Mouse (Mus musculus): Measurements from ENCODE around the gene Rmnd5a. TPM values are rescaled to one million over a fixed set of nuclear protein-coding genes. Genes with fewer than 3 reads are reported as not detected.

Gene Rmnd5a
- polyA plus RNA-seq, 1 experiment from 2014 or later, result 9.4 TPM

GRCm38 (mm10) chr6:71348006-71348405 lies 92.4 kb downstream of the Rmnd5a start:
- Histone ChIP-seq H3K36me3 (ENCODE audit: control insufficient read depth, insufficient read depth) (no peaks in the 10 kb centered on the region), H3K4me1 (replicated peaks; ENCODE audit: control insufficient read depth, insufficient read depth, low read length) (no peaks in the 10 kb centered on the region), H3K27ac (ENCODE audit: low read length) (no peak overlapping the region), H3K9me3 (ENCODE audit: control insufficient read depth, low read length) (peaks cover 4% of the 10 kb centered on the region), H3K9ac (replicated peaks; ENCODE audit: low read depth, low read length) (no peak overlapping the region), H3K4me3 (replicated peaks; ENCODE audit: low read length) (no peak overlapping the region), H3K27me3 (replicated peaks; ENCODE audit: control insufficient read depth, insufficient read depth, low read length) (no peaks in the 10 kb centered on the region), H3K4me2 (ENCODE audit: low read length) (no peak overlapping the region)
- 95% methylated on average over 9 of the region's 9 CpGs for WGBS
- no peak for ATAC-seq

- Histone ChIP-seq H3K9me3 (ENCODE audit: control insufficient read depth, low read length) (no peaks in the 10 kb centered on the region), H3K27ac (ENCODE audit: low read length) (no peak overlapping the region), H3K27me3 (replicated peaks; ENCODE audit: control insufficient read depth, insufficient read depth, low read length) (no peaks in the 10 kb centered on the region), H3K4me2 (ENCODE audit: low read length) (no peak overlapping the region), H3K4me1 (replicated peaks; ENCODE audit: control insufficient read depth, insufficient read depth, low read length) (no peaks in the 10 kb centered on the region), H3K4me3 (replicated peaks; ENCODE audit: low read length) (no peak overlapping the region), H3K9ac (replicated peaks; ENCODE audit: low read depth, low read length) (no peak overlapping the region), H3K36me3 (ENCODE audit: control insufficient read depth, insufficient read depth) (no peaks in the 10 kb centered on the region)
- 88% methylated on average over 9 of the region's 9 CpGs for WGBS
- ATAC-seq, result no peak
Measured at GRCm38 (mm10) chr6:71341179-71341578, 99.3 kb downstream of the Rmnd5a start.

DNA sequence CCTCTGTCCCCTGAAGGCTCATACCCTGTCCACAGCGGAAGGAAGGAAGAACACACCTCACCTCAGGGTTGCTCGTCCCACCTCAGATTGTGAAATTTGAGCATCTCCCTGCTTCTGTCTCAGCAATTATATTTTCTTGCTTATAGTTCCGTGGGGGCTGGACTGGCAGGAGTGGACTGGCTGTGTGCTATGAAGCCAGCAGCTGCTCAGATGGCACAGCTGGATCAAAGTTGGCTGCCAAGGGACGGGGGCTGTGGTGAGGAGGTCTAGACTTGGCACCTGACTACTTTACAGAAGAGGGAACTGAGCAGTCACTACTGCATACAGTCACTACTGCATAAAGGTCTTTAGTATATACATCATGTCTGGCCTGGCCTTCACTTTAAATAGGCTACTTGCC lies 101.1 kb downstream of the Rmnd5a start:
- H3K27ac ChIP-seq (ENCODE audit: low read length), result no peak overlapping the region
- no peak overlapping the region for H3K4me2 ChIP-seq (ENCODE audit: low read length)
- H3K4me1 ChIP-seq (replicated peaks; ENCODE audit: control insufficient read depth, insufficient read depth, low read length), result no peaks in the 10 kb centered on the region
- no peaks in the 10 kb centered on the region for H3K36me3 ChIP-seq (ENCODE audit: control insufficient read depth, insufficient read depth)
- no peak overlapping the region for H3K4me3 ChIP-seq (replicated peaks; ENCODE audit: low read length)
- no peaks in the 10 kb centered on the region for H3K27me3 ChIP-seq (replicated peaks; ENCODE audit: control insufficient read depth, insufficient read depth, low read length)
- WGBS, result 82% methylated on average over 4 of the region's 4 CpGs
- no peak for ATAC-seq
- H3K9me3 ChIP-seq (ENCODE audit: control insufficient read depth, low read length), result no peaks in the 10 kb centered on the region
- no peak overlapping the region for H3K9ac ChIP-seq (replicated peaks; ENCODE audit: low read depth, low read length)

DNA sequence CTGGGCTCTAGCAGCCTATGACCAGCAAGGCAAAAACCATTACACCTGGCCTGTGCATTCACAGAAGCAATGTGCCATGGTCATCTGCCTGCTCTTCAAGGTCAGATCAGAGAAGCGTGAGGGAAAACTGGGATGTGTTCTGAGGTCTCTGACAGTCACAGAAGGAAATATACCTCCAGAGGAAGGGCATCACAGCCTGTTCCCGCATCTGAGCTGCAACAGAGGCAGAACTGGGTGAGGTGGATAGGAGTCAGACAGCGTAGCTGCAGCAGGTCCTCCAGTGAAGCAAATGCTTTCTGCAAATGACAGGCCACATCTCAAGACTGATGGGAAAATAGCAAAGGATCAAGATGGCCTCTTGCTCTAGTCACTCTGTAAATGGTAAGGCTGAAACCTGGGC lies 101.5 kb downstream of the Rmnd5a start:
- Histone ChIP-seq H3K4me3 (replicated peaks; ENCODE audit: low read length) (no peak overlapping the region), H3K27ac (ENCODE audit: low read length) (no peak overlapping the region), H3K36me3 (ENCODE audit: control insufficient read depth, insufficient read depth) (no peaks in the 10 kb centered on the region), H3K27me3 (replicated peaks; ENCODE audit: control insufficient read depth, insufficient read depth, low read length) (no peaks in the 10 kb centered on the region), H3K9me3 (ENCODE audit: control insufficient read depth, low read length) (no peaks in the 10 kb centered on the region), H3K9ac (replicated peaks; ENCODE audit: low read depth, low read length) (no peak overlapping the region), H3K4me2 (ENCODE audit: low read length) (no peak overlapping the region), H3K4me1 (replicated peaks; ENCODE audit: control insufficient read depth, insufficient read depth, low read length) (no peaks in the 10 kb centered on the region)
- WGBS, result 93% methylated on average over 3 of the region's 3 CpGs
- no peak for ATAC-seq

Other genes with a start within 250 kb of the Rmnd5a start
- gene Fabp1, start 240.8 kb downstream of the Rmnd5a start, polyA plus RNA-seq (2015; fragmentation: Nextera tagmentation; extraction: Ambion mirVana), result not detected in 2 replicates
- 18.5 and 19.0 TPM in 2 replicates for gene Krcc1, start 169.0 kb downstream of the Rmnd5a start, polyA plus RNA-seq (2015; fragmentation: Nextera tagmentation; extraction: Ambion mirVana)
- 0.07 and 0.25 TPM in 2 replicates for gene Smyd1, start 118.4 kb downstream of the Rmnd5a start, polyA plus RNA-seq (2015; fragmentation: Nextera tagmentation; extraction: Ambion mirVana)
- gene Cd8b1, start 117.8 kb downstream of the Rmnd5a start, polyA plus RNA-seq (2015; fragmentation: Nextera tagmentation; extraction: Ambion mirVana), result not detected in 2 replicates
- gene Cd8a, start 67.2 kb downstream of the Rmnd5a start, polyA plus RNA-seq (2015; fragmentation: Nextera tagmentation; extraction: Ambion mirVana), result not detected in 2 replicates
- gene Rnf103, start 53.3 kb upstream of the Rmnd5a start, polyA plus RNA-seq (2015; fragmentation: Nextera tagmentation; extraction: Ambion mirVana), result 22.1 and 24.8 TPM in 2 replicates
- 66.8 and 70.1 TPM in 2 replicates for gene Chmp3, start 103.2 kb upstream of the Rmnd5a start, polyA plus RNA-seq (2015; fragmentation: Nextera tagmentation; extraction: Ambion mirVana)
- 60.1 and 67.5 TPM in 2 replicates for gene Kdm3a, start 192.4 kb upstream of the Rmnd5a start, polyA plus RNA-seq (2015; fragmentation: Nextera tagmentation; extraction: Ambion mirVana)

Measured in forebrain, embryonic 16.5 days (tissue).